Mouse (Mus musculus): ENCODE results near the gene Myrip. TPM values are rescaled to one million over a fixed set of nuclear protein-coding genes. Genes with fewer than 3 reads are reported as not detected.

Myrip gene
- polyA plus RNA-seq, 1 experiment from 2014 or later, result not detected

DNA sequence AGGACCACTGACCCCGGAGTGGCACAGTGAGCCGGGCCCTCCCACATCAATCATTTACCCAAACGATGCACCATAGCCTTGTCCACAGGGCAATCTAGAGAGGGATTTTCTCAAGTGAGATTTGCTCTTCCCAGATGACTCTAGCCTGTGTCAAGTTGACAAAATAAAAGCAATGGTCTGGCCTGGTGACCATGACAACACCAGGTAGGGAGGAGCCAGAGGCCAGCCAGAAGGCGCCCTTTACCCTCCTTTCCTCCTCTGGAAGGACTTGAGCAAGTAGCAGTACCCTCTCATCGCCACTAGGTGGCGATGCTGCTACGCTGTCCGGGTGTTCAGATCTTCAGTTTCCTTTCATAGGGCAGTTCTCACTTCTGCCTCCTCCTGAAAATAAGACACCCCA lies 132.4 kb downstream of the Myrip start:
- H3K27ac ChIP-seq, result no peak overlapping the region
- no peak overlapping the region for H3K4me3 ChIP-seq (ENCODE audit: inconsistent target)
- no peaks in the 10 kb centered on the region for H3K79me2 ChIP-seq (ENCODE audit: inconsistent target)
- 30% methylated on average over 8 of the region's 8 CpGs for WGBS (ENCODE audit: missing documents)
- no peaks in the 10 kb centered on the region for H3K36me3 ChIP-seq (ENCODE audit: inconsistent target)

DNA sequence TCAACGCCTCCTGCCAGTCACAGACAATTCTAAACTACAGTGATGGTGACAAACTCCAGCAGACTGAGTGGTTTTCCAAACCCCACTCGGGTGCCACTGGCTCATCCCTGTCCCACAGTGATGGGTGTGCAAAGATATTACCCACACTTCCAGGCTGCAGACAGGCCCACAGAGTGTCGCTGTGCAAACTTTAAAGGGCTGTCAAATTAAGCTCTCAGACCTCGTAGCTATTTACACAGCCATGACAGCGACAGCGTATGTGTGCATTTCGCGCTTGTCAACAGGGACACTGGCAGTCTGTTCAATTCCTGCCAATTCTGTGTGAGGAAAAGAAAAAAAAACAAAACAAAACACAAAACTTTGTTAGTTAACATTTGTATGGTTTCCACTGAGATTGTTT lies 134.5 kb downstream of the Myrip start:
- Histone ChIP-seq H3K4me3 (ENCODE audit: inconsistent target) (no peak overlapping the region), H3K36me3 (ENCODE audit: inconsistent target) (no peaks in the 10 kb centered on the region), H3K79me2 (ENCODE audit: inconsistent target) (no peaks in the 10 kb centered on the region), H3K27ac (no peak overlapping the region)
- WGBS (ENCODE audit: missing documents), result 93% methylated on average over 8 of the region's 8 CpGs

DNA sequence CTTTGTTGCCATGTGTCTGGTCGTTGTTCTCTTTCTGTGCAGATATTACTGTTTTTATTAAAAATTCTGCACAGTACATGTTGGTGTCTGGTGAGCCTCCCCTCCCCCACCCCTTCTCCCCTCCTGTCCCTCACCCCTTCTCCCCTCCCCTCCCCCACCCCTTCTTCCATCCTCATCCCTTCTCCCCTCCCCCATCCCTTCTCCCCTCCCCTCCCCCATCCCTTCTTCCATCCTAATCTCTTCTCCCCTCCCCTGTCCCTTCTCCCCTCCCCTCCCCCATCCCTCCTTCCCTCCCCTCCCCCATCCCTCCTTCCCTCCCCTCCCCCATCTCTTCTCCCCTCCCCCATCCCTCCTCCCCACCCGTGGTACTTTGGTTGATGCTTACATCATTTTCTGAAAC lies 135.5 kb downstream of the Myrip start:
- Histone ChIP-seq H3K4me3 (ENCODE audit: inconsistent target) (no peak overlapping the region), H3K36me3 (ENCODE audit: inconsistent target) (no peaks in the 10 kb centered on the region), H3K27ac (no peak overlapping the region), H3K79me2 (ENCODE audit: inconsistent target) (no peaks in the 10 kb centered on the region)
- no CpG with 5 or more reads among the region's 2 CpGs for WGBS (ENCODE audit: missing documents)

DNA sequence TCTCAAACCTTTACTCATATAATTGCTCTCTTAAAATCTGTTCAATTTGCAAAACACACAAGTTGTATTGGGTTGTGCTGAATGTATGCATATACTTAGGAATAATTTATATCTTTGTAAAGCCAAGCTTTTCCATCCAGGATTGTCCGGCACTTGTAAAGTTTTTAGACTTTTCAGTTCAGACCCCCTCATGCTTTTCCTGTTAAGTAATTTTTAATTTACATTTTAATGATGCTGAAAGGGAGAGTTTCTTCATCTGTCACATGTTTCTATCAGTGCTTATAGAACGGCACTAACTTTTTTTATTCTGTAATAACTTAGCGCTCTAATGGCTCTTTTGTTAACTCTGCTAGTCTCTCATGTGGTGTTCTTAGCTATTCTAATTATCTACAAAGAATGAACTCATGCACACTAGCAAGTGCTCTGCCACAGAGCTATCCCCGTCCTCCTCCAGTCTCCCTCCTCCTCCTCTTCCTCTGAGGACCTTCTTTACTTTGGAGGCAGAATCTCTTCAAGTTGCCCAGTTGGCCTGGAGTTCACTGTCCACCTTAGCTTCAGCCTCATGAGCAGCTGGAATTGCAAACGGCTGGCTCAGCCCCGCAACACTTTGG lies 136.1 kb downstream of the Myrip start:
- Histone ChIP-seq H3K79me2 (ENCODE audit: inconsistent target) (no peaks in the 10 kb centered on the region), H3K36me3 (ENCODE audit: inconsistent target) (no peaks in the 10 kb centered on the region), H3K27ac (no peak overlapping the region), H3K4me3 (ENCODE audit: inconsistent target) (no peak overlapping the region)
- WGBS (ENCODE audit: missing documents), result 79% methylated on average over 6 of the region's 6 CpGs

DNA sequence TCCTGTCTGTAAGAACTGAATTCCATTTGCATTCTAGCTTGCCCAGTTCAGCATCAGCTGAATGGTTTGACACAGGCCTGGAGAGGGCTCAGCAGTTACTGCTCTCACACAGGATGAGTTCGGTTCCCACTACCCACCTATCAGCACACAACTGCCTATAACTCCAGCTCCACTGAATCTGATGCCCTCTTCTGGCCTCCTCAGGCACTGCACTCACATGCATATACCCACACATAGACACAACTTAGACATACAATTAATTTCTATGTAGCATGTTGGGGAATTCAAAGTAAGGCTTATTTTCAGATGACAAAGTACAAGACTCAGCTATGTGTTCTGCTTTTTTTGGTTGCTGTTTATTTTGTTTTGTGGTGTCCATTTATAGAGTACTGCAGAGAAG lies 137.0 kb downstream of the Myrip start:
- no peaks in the 10 kb centered on the region for H3K79me2 ChIP-seq (ENCODE audit: inconsistent target)
- no peaks in the 10 kb centered on the region for H3K36me3 ChIP-seq (ENCODE audit: inconsistent target)
- WGBS (ENCODE audit: missing documents), result 75% methylated on average over 1 of the region's 1 CpGs
- H3K4me3 ChIP-seq (ENCODE audit: inconsistent target), result no peak overlapping the region
- H3K27ac ChIP-seq, result no peak overlapping the region

DNA sequence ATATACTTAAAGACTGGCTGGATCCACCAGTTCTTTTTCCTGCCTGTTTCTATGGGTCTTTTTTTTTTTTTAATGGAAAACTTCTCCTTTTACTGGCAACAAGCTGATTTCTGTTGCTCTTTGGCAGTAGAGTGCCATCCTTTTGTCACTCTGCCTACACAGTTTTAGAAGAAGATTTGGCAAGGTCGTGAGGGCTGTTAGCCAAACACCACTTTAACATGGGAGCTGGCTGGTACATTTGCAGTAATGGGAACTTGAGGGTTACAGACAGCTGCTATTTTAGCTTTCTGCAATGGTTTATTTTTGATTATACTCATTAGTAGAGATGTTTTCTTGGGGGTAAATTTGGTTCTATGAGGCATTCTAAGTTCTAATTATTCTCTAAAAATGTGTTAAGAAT lies 137.5 kb downstream of the Myrip start:
- H3K36me3 ChIP-seq (ENCODE audit: inconsistent target), result no peaks in the 10 kb centered on the region
- H3K27ac ChIP-seq, result no peak overlapping the region
- WGBS (ENCODE audit: missing documents), result 91% methylated on average over 1 of the region's 1 CpGs
- H3K79me2 ChIP-seq (ENCODE audit: inconsistent target), result no peaks in the 10 kb centered on the region
- no peak overlapping the region for H3K4me3 ChIP-seq (ENCODE audit: inconsistent target)

DNA sequence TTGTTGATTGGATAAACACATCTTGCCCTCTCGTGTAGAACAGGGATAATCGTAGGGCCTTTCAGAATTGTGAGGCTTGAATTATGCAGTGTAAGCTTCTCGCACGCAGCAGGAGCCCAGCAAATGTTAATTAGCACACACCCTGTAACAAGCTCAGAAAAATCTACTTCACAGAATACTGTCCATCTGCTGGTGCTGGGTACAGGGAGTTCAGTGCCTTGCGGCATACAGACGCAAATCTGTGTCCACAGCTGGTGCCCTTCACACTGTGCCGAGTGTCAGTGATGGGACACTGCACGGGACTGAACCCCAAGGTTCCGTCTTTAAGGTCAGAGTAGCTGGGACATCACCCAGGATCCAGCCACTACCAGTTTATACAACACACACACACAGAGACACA lies 143.3 kb downstream of the Myrip start:
- Histone ChIP-seq H3K4me3 (ENCODE audit: inconsistent target) (no peak overlapping the region), H3K27ac (no peak overlapping the region), H3K79me2 (ENCODE audit: inconsistent target) (no peaks in the 10 kb centered on the region), H3K36me3 (ENCODE audit: inconsistent target) (no peaks in the 10 kb centered on the region)
- 94% methylated on average over 8 of the region's 9 CpGs for whole genome bisulfite sequencing (ENCODE audit: missing documents)

DNA sequence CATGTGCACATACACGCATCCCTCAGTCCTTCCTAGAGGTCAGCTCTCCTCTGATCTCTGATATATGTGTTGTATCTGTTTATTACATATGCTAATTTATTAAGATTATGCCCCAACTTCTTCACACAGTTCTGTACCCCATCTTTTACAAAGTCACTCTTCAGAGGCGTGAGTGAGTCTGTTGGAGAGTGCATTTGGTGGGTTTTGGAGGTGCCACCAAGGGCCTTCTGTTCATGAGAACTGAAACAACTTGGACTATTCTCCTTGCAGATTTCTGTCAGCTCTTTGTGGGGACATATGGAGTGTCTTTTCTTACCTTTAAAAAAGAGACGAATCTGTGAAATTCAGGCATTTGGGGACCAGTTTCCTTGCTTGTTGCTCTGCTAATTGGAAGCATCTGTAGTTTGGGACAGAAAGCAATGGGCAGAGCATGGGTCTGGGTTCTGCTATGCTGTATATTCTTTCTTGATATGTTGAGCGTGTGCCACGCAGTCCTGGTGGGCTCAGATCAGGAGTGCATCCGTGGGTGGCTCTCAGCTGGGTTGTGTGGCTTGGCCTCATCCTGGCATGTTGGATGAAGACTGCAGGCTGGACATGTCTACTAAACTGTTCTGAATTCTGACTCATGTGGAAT lies 148.5 kb downstream of the Myrip start:
- Histone ChIP-seq H3K79me2 (ENCODE audit: inconsistent target) (no peaks in the 10 kb centered on the region), H3K27ac (no peak overlapping the region), H3K4me3 (ENCODE audit: inconsistent target) (no peak overlapping the region), H3K36me3 (ENCODE audit: inconsistent target) (no peaks in the 10 kb centered on the region)
- 91% methylated on average over 5 of the region's 6 CpGs for WGBS (ENCODE audit: missing documents)

DNA sequence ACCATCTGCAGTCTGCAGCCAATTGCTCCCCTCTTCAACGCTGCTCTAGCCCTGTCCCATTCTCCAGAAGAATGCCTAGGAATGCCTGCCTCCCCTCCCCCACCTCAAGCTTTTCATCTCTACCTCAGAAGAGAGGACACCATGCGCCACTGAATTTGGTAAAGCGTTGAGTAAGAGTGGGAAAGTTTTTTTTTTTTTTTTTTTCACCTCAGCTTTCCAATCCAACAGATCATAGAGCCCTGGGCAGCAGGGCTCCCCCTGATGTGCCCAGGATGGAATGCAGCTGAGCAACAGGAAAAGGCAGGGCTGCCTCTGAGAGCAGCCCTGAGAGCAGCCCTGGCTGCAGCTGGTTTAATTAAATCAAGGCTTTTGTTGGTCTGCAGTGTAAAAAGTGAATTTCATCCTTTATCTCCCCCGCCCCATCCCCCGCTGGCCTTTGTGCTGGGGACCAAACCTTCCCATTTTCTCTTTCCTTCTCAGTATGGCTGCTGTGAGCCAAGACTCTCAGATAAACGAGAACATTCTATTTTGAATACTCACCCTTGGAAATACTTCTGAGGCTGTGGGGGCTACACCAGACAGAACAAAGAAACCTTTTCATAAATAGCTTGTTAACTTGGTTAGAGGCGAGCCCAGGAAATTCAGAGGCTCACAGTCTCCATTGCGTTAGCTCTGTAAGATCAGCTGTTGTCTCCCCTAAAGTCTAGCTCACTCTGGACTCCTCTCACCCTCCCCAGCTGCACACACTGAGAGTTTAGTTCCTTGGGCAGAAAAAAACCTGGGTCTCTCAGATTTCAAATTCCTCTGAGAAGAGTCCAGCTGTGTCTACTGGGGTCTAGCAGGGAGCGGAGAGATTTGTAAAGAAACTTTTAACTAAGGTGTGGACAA lies 154.7 kb downstream of the Myrip start:
- H3K36me3 ChIP-seq (ENCODE audit: inconsistent target), result no peaks in the 10 kb centered on the region
- no peak overlapping the region for H3K27ac ChIP-seq
- WGBS (ENCODE audit: missing documents), result 79% methylated on average over 7 of the region's 9 CpGs
- no peaks in the 10 kb centered on the region for H3K79me2 ChIP-seq (ENCODE audit: inconsistent target)
- H3K4me3 ChIP-seq (ENCODE audit: inconsistent target), result no peak overlapping the region

DNA sequence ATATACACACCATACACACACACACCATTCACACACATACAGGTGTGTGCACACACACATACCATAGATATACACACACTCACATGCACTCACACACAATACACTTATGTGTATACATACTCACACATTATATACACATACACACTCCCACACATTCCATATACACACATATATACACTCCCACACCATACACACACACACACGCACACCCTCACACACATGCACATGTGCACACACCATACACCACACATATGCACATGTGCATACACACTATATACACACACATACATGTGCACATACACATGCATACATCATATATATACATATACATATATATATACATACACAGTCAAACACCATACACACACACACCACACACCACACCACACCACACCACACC lies 169.1 kb downstream of the Myrip start:
- Histone ChIP-seq H3K36me3 (ENCODE audit: inconsistent target) (no peaks in the 10 kb centered on the region), H3K4me3 (ENCODE audit: inconsistent target) (no peak overlapping the region), H3K27ac (no peak overlapping the region), H3K79me2 (ENCODE audit: inconsistent target) (no peaks in the 10 kb centered on the region)
- WGBS (ENCODE audit: missing documents), result 93% methylated on average over 1 of the region's 1 CpGs

DNA sequence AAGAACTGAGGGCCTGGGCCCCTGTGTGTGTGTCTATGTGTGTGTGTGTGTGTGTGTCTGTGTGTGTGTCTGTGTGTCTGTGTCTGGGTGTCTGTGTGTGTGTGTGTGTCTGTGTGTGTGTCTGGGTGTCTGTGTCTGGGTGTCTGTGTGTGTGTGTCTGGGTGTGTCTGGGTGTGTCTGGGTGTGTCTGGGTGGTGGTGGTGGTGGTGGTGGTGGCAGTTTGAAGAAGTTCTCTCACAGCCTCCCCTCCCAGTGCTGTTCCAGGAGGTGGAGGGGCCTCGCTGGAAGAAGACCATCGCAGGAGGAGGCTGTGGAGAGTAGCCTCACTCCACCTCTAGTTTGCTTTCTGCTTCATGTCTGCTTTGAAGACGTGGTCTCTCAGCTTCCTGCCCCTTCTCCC lies 180.3 kb downstream of the Myrip start:
- Histone ChIP-seq H3K36me3 (ENCODE audit: inconsistent target) (no peaks in the 10 kb centered on the region), H3K27ac (no peak overlapping the region), H3K4me3 (ENCODE audit: inconsistent target) (no peak overlapping the region), H3K79me2 (ENCODE audit: inconsistent target) (no peaks in the 10 kb centered on the region)
- WGBS (ENCODE audit: missing documents), result 84% methylated on average over 3 of the region's 3 CpGs

DNA sequence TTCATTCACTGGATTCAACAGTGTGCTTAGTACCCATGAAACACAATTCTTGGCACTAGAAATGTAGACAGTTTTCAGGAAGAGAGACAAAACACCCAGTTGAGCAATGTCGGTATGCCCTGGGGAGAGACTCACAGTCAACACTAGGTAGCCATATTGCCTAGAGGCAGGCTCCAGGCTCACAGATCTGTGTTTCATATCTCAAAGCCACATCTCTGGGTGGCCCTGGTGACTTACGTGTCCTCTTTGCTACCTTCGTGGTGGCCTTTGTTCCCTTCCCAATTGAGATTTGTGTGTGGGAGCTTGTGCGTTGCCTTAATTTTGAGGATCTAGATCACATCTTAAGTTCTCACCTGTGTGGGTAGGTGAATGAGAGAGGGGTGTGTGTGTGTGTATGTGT lies 181.1 kb downstream of the Myrip start:
- no peaks in the 10 kb centered on the region for H3K79me2 ChIP-seq (ENCODE audit: inconsistent target)
- H3K4me3 ChIP-seq (ENCODE audit: inconsistent target), result no peak overlapping the region
- H3K27ac ChIP-seq, result no peak overlapping the region
- no peaks in the 10 kb centered on the region for H3K36me3 ChIP-seq (ENCODE audit: inconsistent target)
- whole genome bisulfite sequencing (ENCODE audit: missing documents), result 78% methylated on average over 4 of the region's 4 CpGs

DNA sequence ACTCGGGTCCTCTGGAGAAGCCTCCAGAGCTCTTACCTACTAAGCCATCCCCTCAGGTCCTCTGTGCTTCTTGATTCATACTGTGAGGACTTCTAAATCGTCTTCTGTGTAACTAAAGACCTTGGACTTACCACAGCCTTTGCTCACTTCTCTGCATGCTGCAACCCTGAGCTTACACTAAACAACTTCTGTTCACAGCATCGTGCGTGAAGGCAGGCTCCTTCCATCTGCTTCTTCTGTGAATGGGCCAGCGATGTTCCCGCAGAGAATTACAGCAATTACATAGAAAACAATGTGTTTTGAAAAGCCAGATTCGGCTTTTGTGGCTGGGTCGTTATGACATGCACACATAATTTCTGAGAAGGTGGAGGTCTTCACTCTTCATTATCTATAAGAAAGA lies 181.8 kb downstream of the Myrip start:
- WGBS (ENCODE audit: missing documents), result 89% methylated on average over 7 of the region's 8 CpGs
- H3K4me3 ChIP-seq (ENCODE audit: inconsistent target), result no peak overlapping the region
- H3K27ac ChIP-seq, result no peak overlapping the region
- H3K36me3 ChIP-seq (ENCODE audit: inconsistent target), result no peaks in the 10 kb centered on the region
- no peaks in the 10 kb centered on the region for H3K79me2 ChIP-seq (ENCODE audit: inconsistent target)

DNA sequence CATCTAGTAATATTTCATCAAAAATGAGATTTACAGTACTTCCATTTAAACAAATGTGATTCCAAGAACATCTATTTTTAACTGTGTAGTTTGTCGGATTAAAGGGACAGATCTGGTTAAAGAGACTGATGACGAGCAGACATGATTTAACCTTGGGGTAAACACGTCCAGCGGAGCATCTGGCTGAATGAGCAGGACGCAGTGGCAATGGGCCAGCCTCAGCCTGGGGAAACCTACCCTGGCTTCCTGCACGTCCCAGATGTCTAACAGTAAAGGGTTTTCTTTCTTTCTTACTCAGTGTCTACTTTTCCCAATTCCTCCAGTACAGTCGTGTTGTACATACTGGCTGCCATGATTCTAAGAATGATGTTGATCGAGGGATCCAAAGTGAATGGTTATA lies 185.8 kb downstream of the Myrip start:
- no peak overlapping the region for H3K27ac ChIP-seq
- WGBS (ENCODE audit: missing documents), result 86% methylated on average over 8 of the region's 8 CpGs
- H3K79me2 ChIP-seq (ENCODE audit: inconsistent target), result no peaks in the 10 kb centered on the region
- no peak overlapping the region for H3K4me3 ChIP-seq (ENCODE audit: inconsistent target)
- H3K36me3 ChIP-seq (ENCODE audit: inconsistent target), result no peaks in the 10 kb centered on the region

DNA sequence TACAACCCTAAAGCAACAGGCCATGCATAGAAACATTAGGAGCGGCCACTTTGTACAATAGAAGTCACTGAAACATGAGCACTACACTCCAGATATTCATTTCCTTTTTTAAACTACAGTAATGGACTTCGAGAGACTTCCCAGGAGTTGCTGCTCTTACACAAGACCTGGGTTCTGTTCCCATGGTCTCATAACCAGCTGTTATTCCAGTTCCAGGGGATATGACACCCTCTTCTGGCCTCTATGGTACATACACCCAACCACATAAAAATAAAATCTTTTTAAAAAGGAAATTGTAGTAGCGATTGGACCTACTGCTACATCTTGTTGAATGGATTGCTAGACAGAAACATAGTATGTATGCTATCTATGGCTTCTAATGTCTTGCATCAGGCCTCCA lies 190.2 kb downstream of the Myrip start:
- H3K79me2 ChIP-seq (ENCODE audit: inconsistent target), result peaks cover 14% of the 10 kb centered on the region
- peaks cover 20% of the 10 kb centered on the region for H3K36me3 ChIP-seq (ENCODE audit: inconsistent target)
- 59% methylated on average over 3 of the region's 3 CpGs for WGBS (ENCODE audit: missing documents)
- no peak overlapping the region for H3K27ac ChIP-seq
- H3K4me3 ChIP-seq (ENCODE audit: inconsistent target), result no peak overlapping the region

Data from macrophage (primary cell).